Mouse (Mus musculus) hindbrain, postnatal 0 days (tissue): ENCODE data around the gene Papln. TPM values are rescaled to one million over a fixed set of nuclear protein-coding genes. Genes with fewer than 3 reads are reported as not detected.
A peak's percentile ranks its signal among the peaks of the same experiment; 100 is the strongest.

Experiments used
- ATAC-seq: fragments of 200-750 bp; cut with Nextera tagmentation; 2 replicates; pipeline ENCODE4 v1.8.0; 2017; ENCODE audit warnings: mild to moderate bottlenecking, moderate TSS enrichment, moderate library complexity
- DNase-seq: peaks from one replicate; pipeline ENCODE4 v3.0.0-alpha.2; 2015; ENCODE audit warnings: low spot score
- H3K27ac ChIP-seq: fragments of 300-500 bp; sonication (generic); 2 replicates; pipeline ENCODE4 v1.5.1; 2014; ENCODE audit warnings: mild to moderate bottlenecking
- H3K27me3 ChIP-seq: fragments of 300-500 bp; sonication (generic); 2 replicates; pipeline ENCODE4 v1.6.1; 2014; ENCODE audit warnings: low read length, mixed read lengths; ENCODE audit not compliant: insufficient read depth
- H3K36me3 ChIP-seq: fragments of 300-500 bp; sonication (generic); 2 replicates; pipeline ENCODE4 v1.6.1; 2014; ENCODE audit warnings: low read length, mixed read lengths; ENCODE audit not compliant: insufficient read depth
- H3K4me1 ChIP-seq: fragments of 300-500 bp; sonication (generic); 2 replicates; pipeline ENCODE4 v1.6.1; 2014; ENCODE audit warnings: antibody characterized with exemption, low read length, mixed read lengths; ENCODE audit not compliant: insufficient read depth
- H3K4me2 ChIP-seq: fragments of 300-500 bp; sonication (generic); 2 replicates; pipeline ENCODE4 v1.6.1; 2014; ENCODE audit warnings: low read depth, mild to moderate bottlenecking, low read length, moderate library complexity, mixed read lengths
- H3K4me3 ChIP-seq: fragments of 300-500 bp; sonication (generic); 2 replicates; pipeline ENCODE4 v1.5.1; 2014; ENCODE audit warnings: low read length
- H3K9ac ChIP-seq: fragments of 300-500 bp; sonication (generic); replicated peaks from 2 replicates; pipeline ENCODE4 v1.6.1; 2014; ENCODE audit warnings: mild to moderate bottlenecking, low read length, moderate library complexity, mixed read lengths
- H3K9me3 ChIP-seq: fragments of 300-500 bp; sonication (generic); 2 replicates; pipeline ENCODE4 v1.6.1; 2016; ENCODE audit warnings: low read length, mixed read lengths
- CTCF ChIP-seq: IDR thresholded peaks from 2 replicates; pipeline ENCODE4 v1.5.1; 2016; ENCODE audit warnings: antibody characterized with exemption, control low read depth, low read depth
- WGBS: fragments of 180-500 bp; shearing (Covaris S2); extraction: QIAGEN DNeasy Blood & Tissue Kit; methylation state at CpG from one replicate; pipeline ENCODE4 v1.1.7; 2014; 5-methylcytosine and 5-hydroxymethylcytosine counted together
- polyA plus RNA-seq: library from polyadenylated mRNA; unstranded; fragments of >200 nt; fragmentation: Nextera tagmentation; extraction: Ambion mirVana; gene quantifications from 2 replicates; pipeline ENCODE4 v1.2.1, GENCODE M21; 2015
- total RNA-seq: library from RNA; depleted of rRNA; stranded (reverse); fragments of >200 nt; gene quantifications from 2 replicates; pipeline ENCODE4 v1.2.3, GENCODE M21; 2014

Gene Papln
- total and polyA plus RNA-seq, 2 experiments from 2014 or later = 0.44 to 3.0 TPM

DNA sequence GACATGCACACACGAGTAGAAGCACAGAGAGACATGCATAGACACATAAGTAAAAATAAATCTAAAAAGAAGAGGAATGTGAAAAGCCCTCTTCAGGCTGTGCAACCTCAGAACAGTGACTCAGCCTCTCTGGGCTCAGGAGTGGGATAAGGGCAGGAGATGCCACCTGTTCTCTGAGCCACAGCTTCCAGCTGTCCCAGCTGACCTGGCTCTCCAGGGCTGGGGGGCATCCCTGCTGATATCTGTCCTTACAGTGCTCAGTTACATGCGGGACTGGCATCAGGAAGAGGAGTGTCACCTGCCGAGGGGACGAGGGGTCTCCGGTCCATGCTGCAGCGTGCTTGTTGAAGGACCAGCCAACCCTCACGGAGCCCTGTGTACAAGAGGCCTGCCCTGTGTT, 13.3 kb downstream of the Papln start:
- 79% methylated on average over 7 of the region's 7 CpGs for WGBS
- H3K27ac ChIP-seq = no peak overlapping the region
- no peaks in the 10 kb centered on the region for H3K9me3 ChIP-seq
- H3K4me3 ChIP-seq = no peak overlapping the region
- no peaks in the 10 kb centered on the region for H3K4me1 ChIP-seq
- no peak for TF ChIP-seq CTCF
- no peak for ATAC-seq
- no peak overlapping the region for H3K4me2 ChIP-seq
- no peak overlapping the region for H3K9ac ChIP-seq
- no peak for DNase-seq
- no peaks in the 10 kb centered on the region for H3K36me3 ChIP-seq
- H3K27me3 ChIP-seq = no peaks in the 10 kb centered on the region

DNA sequence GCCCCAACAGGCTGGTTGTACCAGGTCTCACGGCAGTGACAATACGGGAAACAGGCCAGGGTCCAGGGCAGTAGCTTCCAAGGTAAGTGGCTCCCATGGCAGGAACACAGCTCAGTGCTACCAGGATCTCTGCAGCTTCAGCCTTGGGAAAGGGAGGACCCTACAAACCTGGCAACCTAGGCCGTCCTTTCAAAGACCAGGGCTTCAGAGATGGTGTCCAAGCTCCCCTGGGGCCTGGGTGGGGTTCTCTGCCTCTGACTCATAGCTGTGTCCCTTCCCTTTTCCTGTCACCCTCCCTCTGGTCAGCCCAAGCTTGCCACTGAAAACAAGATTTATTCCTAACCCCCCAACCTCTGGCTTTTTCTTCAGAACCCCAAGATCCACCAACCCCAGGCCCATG, 16.7 kb downstream of the Papln start:
- Histone ChIP-seq H3K4me2 (no peak overlapping the region), H3K9ac (no peak overlapping the region), H3K4me3 (no peak overlapping the region), H3K9me3 (no peaks in the 10 kb centered on the region), H3K27ac (no peak overlapping the region), H3K27me3 (no peaks in the 10 kb centered on the region), H3K4me1 (no peaks in the 10 kb centered on the region), H3K36me3 (no peaks in the 10 kb centered on the region)
- DNase-seq (no peak), ATAC-seq (no peak)
- 79% methylated on average over 3 of the region's 3 CpGs for WGBS
- TF ChIP-seq CTCF = no peak

DNA sequence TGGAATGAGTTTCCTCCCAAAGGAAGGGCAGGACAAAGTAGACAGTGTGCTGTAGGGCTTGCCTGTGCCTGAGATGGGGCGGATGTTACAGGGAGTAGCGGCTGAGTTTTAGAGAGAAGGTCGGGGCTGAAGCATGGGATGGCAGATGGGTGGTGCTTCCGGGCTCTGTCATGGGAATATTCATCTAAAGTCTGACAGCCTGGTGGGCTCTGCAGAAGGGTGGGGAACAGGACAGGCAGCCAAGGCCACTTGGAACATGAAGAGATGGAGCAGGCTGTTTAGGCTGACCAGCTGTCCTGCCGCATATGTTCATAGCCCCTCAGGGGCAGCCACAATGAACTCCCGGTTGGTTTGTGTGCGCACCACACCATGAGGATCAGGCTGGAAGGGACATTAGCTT, 17.8 kb downstream of the Papln start:
- Histone ChIP-seq H3K27ac (peak overlapping the region; percentile 56; the same call in 1 of the 2 replicates), H3K4me3 (no peak overlapping the region), H3K27me3 (no peaks in the 10 kb centered on the region), H3K9me3 (no peaks in the 10 kb centered on the region), H3K9ac (no peak overlapping the region), H3K4me1 (no peaks in the 10 kb centered on the region), H3K4me2 (no peak overlapping the region), H3K36me3 (no peaks in the 10 kb centered on the region)
- WGBS = 58% methylated on average over 7 of the region's 7 CpGs
- ATAC-seq = peak; percentile 71
- no peak for TF ChIP-seq CTCF
- DNase-seq = peak; percentile 64

DNA sequence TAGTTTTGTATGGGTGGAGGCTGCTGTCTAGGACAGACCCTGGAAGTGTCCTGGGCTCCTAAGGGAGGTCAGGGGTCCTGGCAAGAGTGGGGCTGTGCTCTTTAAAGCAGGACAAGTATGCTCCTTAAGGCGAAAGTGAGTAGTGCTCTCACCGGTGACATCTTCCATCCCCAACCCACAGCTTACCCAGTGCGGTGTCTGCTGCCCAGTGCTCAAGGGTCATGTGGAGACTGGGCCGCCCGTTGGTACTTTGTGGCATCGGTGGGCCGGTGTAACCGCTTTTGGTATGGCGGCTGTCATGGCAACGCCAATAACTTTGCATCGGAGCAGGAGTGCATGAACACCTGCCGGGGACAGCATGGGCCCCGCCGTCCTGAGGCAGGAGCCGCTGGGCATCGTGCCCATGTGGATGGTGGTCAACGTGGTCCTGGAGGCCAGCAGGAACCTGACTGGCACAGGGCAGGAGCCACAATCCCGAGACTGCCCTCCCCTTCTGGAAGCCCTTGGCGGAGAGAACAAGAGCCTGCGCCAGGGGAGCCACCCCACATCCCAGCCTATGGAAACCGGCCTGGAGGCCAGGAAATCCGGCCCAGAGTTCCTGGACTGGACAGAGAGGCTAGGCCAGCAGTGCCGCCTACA, 18.3 kb downstream of the Papln start:
- peak; percentile 61 for ATAC-seq
- no peak overlapping the region for H3K9ac ChIP-seq

DNA sequence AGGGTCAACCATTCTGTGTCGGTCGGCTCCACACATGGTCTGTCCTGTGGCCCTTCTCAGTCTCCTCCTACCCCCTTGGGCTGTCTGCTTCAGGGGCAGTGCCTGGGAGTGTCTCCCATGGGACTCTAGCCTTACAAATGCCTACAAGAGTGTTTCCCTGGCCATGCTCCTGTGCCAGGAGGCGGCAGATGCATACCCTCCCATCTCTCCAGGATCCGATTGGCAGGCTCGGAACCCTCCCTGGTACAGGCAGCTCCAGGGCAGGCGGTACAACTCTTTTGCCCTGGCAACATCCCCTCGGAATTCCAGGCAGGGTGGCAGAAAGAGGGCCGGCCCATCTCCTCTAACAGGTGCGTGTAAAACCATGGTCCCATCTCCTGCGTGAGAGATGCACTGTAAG, 19.2 kb downstream of the Papln start:
- TF ChIP-seq CTCF = no peak
- no peak for ATAC-seq
- Histone ChIP-seq H3K27me3 (no peaks in the 10 kb centered on the region), H3K9me3 (no peaks in the 10 kb centered on the region), H3K36me3 (no peaks in the 10 kb centered on the region), H3K4me2 (no peak overlapping the region), H3K4me3 (no peak overlapping the region), H3K9ac (no peak overlapping the region), H3K27ac (no peak overlapping the region), H3K4me1 (no peaks in the 10 kb centered on the region)
- 68% methylated on average over 10 of the region's 10 CpGs for WGBS
- peak; percentile 29 for DNase-seq

More for the DNA sequence above, 18.3 kb downstream of the Papln start:
- TF ChIP-seq CTCF = no peak
- no peaks in the 10 kb centered on the region for H3K4me1 ChIP-seq
- no peak overlapping the region for H3K4me2 ChIP-seq
- H3K36me3 ChIP-seq = no peaks in the 10 kb centered on the region
- DNase-seq = peak; percentile 55
- H3K27me3 ChIP-seq = no peaks in the 10 kb centered on the region
- no peak overlapping the region for H3K4me3 ChIP-seq
- peak overlapping the region; percentile 56; the same call in 1 of the 2 replicates for H3K27ac ChIP-seq
- H3K9me3 ChIP-seq = no peaks in the 10 kb centered on the region
- 51% methylated on average over 23 of the region's 23 CpGs for WGBS

DNA sequence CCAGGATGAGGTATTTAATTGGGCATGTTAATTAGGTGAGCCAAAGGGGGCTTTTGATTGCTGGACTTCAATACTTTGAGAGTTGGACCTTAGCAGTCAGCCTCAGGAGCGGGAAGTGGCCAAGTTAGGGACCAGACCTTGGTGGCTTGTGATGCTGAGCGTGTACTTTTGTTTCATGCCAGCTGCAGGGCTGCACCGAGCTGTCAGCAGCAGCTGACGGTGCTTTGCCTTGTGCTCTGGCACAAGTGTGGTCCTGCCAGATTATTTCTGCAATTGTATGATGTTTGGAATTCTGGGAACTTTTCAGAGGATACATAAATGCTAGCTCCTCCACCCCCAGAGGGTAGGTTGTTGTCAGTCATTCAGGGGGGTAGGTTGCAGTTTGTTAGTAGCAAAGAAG, 21.9 kb downstream of the Papln start:
- Histone ChIP-seq H3K4me3 (no peak overlapping the region), H3K4me2 (no peak overlapping the region), H3K27ac (no peak overlapping the region), H3K36me3 (no peaks in the 10 kb centered on the region), H3K27me3 (no peaks in the 10 kb centered on the region), H3K4me1 (peaks cover 4% of the 10 kb centered on the region; the same call in 1 of the 2 replicates), H3K9me3 (no peaks in the 10 kb centered on the region), H3K9ac (no peak overlapping the region)
- TF ChIP-seq CTCF = no peak
- ATAC-seq = no peak
- no peak for DNase-seq
- WGBS = 42% methylated on average over 4 of the region's 4 CpGs

DNA sequence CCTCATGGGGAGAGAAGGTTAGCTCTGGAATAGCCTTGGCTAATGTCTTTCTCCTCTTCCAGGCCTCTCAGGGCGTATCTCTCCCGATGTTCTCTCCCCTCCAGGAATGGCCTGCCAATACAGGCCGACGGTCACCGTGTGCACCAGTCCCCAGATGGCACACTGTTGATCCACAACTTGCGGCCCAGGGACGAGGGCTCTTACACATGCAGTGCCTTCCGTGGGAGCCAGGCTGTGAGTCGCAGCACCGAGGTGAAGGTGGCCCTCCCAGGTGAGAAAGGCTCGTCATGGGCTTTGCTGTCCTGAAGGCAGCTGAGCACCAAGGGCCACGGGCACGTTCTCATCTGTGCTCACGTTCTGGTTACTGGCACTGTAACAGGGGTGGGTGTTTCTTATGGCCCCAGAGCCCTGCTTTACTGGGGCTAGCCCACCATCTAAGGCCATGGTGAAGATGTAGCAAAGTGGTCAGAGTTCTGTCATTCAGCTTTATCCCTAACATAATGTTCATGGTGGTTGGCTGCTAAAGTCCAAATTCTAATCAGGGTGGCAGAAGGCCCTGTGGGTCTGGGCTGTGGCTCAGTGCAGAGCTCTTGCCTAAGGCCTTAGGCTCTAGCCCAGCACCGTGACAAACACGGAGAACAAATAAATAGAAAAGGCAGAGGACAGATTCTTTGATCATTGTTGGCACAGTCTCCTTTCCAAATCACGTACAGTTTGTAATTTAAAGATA, 25.8 kb downstream of the Papln start:
- no peak for TF ChIP-seq CTCF

More for the DNA sequence above, 25.8 kb downstream of the Papln start:
- no peak overlapping the region for H3K27ac ChIP-seq
- no peaks in the 10 kb centered on the region for H3K36me3 ChIP-seq
- no peaks in the 10 kb centered on the region for H3K27me3 ChIP-seq
- ATAC-seq (no peak), DNase-seq (peak; percentile 13)
- no peaks in the 10 kb centered on the region for H3K9me3 ChIP-seq
- peaks cover 11% of the 10 kb centered on the region; the same call in 1 of the 2 replicates for H3K4me1 ChIP-seq
- 74% methylated on average over 17 of the region's 17 CpGs for WGBS
- H3K4me2 ChIP-seq = no peak overlapping the region
- no peak overlapping the region for H3K4me3 ChIP-seq
- no peak overlapping the region for H3K9ac ChIP-seq
